Mouse (Mus musculus) kidney, adult 2 months (tissue): Measurements from ENCODE around the gene Cfap299. TPM values are rescaled to one million over a fixed set of nuclear protein-coding genes. Genes with fewer than 3 reads are reported as not detected.

ENCODE experiments used
- DNase-seq: peaks from one replicate; pipeline ENCODE4 v3.0.0; 2021
- H3K27ac ChIP-seq: fragments of 200-500 bp; 2 replicates; pipeline ENCODE4 v1.5.1; 2012; ENCODE audit warnings: low read depth, low read length, control low read depth, inconsistent platforms; ENCODE audit not compliant: insufficient read depth
- H3K27me3 ChIP-seq: fragments of 200-500 bp; replicated peaks from 2 replicates; pipeline ENCODE4 v1.6.1; 2012; ENCODE audit warnings: mild to moderate bottlenecking, moderate library complexity, low read length, inconsistent platforms; ENCODE audit not compliant: control insufficient read depth, insufficient read depth
- H3K36me3 ChIP-seq: fragments of 200-500 bp; 2 replicates; pipeline ENCODE4 v1.6.1; 2012; ENCODE audit warnings: mild to moderate bottlenecking, moderate library complexity, low read length, inconsistent platforms; ENCODE audit not compliant: control insufficient read depth, insufficient read depth
- H3K4me1 ChIP-seq: fragments of 200-500 bp; 2 replicates; pipeline ENCODE4 v1.6.1; 2011; ENCODE audit warnings: low read length; ENCODE audit not compliant: control insufficient read depth, insufficient read depth
- H3K4me3 ChIP-seq: fragments of 200-500 bp; 2 replicates; pipeline ENCODE4 v1.5.1; 2011; ENCODE audit warnings: mild to moderate bottlenecking, low read depth, low read length, control low read depth; ENCODE audit not compliant: insufficient read depth
- CTCF ChIP-seq: fragments of 200-500 bp; conservative IDR thresholded peaks from 2 replicates; pipeline ENCODE4 v1.5.1; 2011; ENCODE audit warnings: low read depth, mild to moderate bottlenecking, control low read depth, low read length, moderate library complexity, mixed read lengths; ENCODE audit not compliant: insufficient read depth, insufficient read length
- POLR2A ChIP-seq: fragments of 200-500 bp; IDR thresholded peaks from one replicate; pipeline ENCODE4 v1.6.1; 2011; ENCODE audit warnings: low read depth, low read length, control low read depth
- WGBS: fragments of 180-500 bp; shearing (Covaris S2); methylation state at CpG from one replicate; pipeline ENCODE4 v1.1.7; 2018; 5-methylcytosine and 5-hydroxymethylcytosine counted together
- polyA plus RNA-seq: library from polyadenylated mRNA; depleted of rRNA; stranded (reverse); fragments of >200 nt; gene quantifications from 2 replicates; pipeline ENCODE4 v1.2.3, GENCODE M21; 2012

The Cfap299 gene
- polyA plus RNA-seq, 1 experiment: not detected

- H3K27me3 ChIP-seq: no peaks in the 10 kb centered on the region; the same call in 1 of the 2 replicates
- H3K4me3 ChIP-seq: no peak overlapping the region
- no peaks in the 10 kb centered on the region for H3K36me3 ChIP-seq
- no peak overlapping the region for H3K27ac ChIP-seq
- H3K4me1 ChIP-seq: 0 out of 2 replicates have a peak, but pooled peaks cover 2% of the 10 kb centered on the region
- WGBS: 75% methylated on average over 7 of the region's 7 CpGs
- DNase-seq: no peak
- TF ChIP-seq CTCF: no peak
- TF ChIP-seq POLR2A: no peak
Measured at GRCm38 (mm10) chr5:98552811-98553601, 223.9 kb downstream of the Cfap299 start.

GRCm38 (mm10) chr5:98561301-98561700, 232.2 kb downstream of the Cfap299 start:
- TF ChIP-seq CTCF (no peak), POLR2A (no peak)
- Histone ChIP-seq H3K27ac (no peak overlapping the region), H3K27me3 (no peaks in the 10 kb centered on the region), H3K36me3 (no peaks in the 10 kb centered on the region), H3K4me1 (no peaks in the 10 kb centered on the region), H3K4me3 (no peak overlapping the region)
- peak; percentile 56 for DNase-seq
- 47% methylated on average over 4 of the region's 4 CpGs for WGBS

- H3K36me3 ChIP-seq: no peaks in the 10 kb centered on the region
- no peaks in the 10 kb centered on the region for H3K4me1 ChIP-seq
- 67% methylated on average over 9 of the region's 9 CpGs for WGBS
- no peaks in the 10 kb centered on the region for H3K27me3 ChIP-seq
- H3K4me3 ChIP-seq: no peak overlapping the region
- TF ChIP-seq CTCF (no peak), POLR2A (no peak)
- no peak for DNase-seq
- no peak overlapping the region for H3K27ac ChIP-seq
Measured at GRCm38 (mm10) chr5:98562806-98563205, 233.7 kb downstream of the Cfap299 start.

DNA sequence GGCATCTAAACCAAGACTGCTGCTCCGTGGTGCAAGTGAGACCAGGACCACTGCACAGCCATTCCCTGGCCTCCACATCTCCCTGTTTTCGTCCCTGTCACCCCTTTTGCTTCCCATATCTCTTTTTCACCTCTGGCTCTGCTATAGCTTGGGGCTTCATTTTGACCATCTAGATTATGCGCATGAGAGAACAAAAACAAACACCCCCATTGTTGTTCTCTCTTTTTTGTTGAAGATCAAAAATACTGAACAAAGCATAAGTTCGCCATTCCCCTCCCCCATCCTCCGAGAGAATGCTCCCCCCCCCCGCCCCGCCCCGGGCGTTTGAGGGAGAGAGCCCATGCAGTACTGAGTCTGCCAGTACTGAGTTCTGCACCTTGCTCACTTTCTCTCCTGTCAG, 234.7 kb downstream of the Cfap299 start:
- TF ChIP-seq CTCF (no peak), POLR2A (no peak)
- no peak overlapping the region for H3K27ac ChIP-seq
- H3K36me3 ChIP-seq: no peaks in the 10 kb centered on the region
- no peak for DNase-seq
- no peaks in the 10 kb centered on the region for H3K4me1 ChIP-seq
- H3K27me3 ChIP-seq: no peaks in the 10 kb centered on the region
- no peak overlapping the region for H3K4me3 ChIP-seq
- WGBS: 54% methylated on average over 9 of the region's 9 CpGs

DNA sequence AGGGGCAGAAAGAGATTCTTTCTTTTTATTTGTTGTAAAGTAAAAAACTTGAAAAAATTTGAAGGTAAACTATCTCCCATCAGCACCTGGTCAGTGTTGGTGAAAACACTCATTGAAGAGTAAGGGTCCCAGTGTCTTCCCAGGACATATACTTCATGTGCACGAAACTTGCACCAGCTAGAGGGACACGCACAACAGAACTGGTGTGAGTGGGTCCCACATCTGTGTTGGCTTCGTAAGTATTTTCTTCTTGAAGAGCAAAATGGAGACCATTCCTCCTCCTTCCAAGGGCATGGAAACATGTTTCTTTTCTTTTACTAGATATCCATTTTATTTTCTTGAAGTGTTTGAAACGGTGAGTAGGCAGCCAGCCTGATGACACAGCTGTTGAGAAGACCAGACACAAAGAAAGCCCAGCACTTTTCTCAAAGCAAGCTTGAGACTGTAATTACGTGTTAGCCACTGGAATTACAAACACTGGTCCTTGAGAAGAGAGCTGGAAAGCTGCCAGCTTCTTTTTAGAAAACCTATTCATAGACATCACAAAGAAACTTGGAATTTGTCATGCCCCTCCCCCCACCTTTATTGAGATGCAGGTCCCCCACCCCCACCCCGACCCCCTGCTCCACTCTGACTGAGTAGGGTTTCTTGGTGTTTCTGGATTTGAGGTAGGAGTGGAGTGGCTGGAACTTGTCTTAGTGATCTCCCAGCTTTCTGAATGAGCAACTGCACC, 237.5 kb downstream of the Cfap299 start:
- Histone ChIP-seq H3K27me3 (no peaks in the 10 kb centered on the region), H3K4me1 (no peaks in the 10 kb centered on the region), H3K4me3 (no peak overlapping the region), H3K36me3 (no peaks in the 10 kb centered on the region), H3K27ac (no peak overlapping the region)
- no peak for DNase-seq
- WGBS: 68% methylated on average over 6 of the region's 6 CpGs
- TF ChIP-seq CTCF (no peak), POLR2A (no peak)

DNA sequence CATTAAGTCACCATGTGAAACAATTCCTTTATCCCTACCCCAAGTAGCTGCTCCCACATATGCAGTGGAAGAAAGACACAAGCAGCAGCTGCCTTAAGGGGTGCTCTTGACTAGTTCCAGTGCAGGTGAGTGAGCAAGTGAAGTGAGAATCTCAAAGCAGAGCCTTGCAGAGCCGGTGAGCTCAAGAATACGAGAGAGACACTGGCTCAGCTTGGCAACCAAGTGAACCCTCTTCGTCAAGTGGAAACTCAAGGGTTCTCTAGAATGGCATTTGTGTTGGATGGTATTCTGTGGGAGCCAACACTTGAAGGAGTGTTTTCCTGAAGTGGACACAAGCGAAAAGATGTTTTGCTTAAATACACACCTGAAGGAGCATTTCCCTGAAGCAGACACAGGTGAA, 239.4 kb downstream of the Cfap299 start:
- TF ChIP-seq POLR2A (no peak), CTCF (no peak)

DNA sequence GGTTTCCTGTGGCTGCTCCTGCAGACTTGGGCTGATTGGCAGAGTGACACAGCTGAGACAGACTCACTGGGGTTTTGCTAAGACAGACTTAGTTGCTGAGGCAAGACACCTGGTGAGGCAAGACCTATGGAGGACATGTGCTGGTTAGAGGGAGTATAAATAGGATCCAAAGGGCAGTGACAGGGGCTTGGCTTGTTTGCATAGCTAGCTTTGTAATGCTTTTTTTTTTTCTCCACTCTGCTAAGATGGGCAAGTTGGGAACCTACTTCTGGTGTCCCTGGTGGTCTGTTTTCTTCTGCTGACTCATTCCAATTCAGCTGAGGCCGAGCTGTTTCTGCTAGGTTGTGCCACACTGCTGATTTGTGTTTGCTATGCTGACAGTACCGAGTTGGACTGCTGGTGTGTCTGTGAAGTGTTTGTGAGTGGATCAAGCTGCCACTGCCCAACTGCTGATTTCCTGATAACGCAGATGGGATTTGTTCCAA, 240.0 kb downstream of the Cfap299 start:
- H3K4me3 ChIP-seq: no peak overlapping the region
- TF ChIP-seq POLR2A (no peak), CTCF (no peak)
- no peaks in the 10 kb centered on the region for H3K36me3 ChIP-seq
- WGBS: 39% methylated on average over 3 of the region's 3 CpGs
- H3K27ac ChIP-seq: no peak overlapping the region
- H3K27me3 ChIP-seq: no peaks in the 10 kb centered on the region
- DNase-seq: no peak
- no peaks in the 10 kb centered on the region for H3K4me1 ChIP-seq

More for the DNA sequence above, 239.4 kb downstream of the Cfap299 start:
- no peaks in the 10 kb centered on the region for H3K36me3 ChIP-seq
- WGBS: 96% methylated on average over 4 of the region's 4 CpGs
- no peak overlapping the region for H3K4me3 ChIP-seq
- no peak for DNase-seq
- H3K4me1 ChIP-seq: no peaks in the 10 kb centered on the region
- no peaks in the 10 kb centered on the region for H3K27me3 ChIP-seq
- H3K27ac ChIP-seq: no peak overlapping the region
